Comparison of ENCODE assay signal across 25 mouse cellular contexts in the genomic region with DNA sequence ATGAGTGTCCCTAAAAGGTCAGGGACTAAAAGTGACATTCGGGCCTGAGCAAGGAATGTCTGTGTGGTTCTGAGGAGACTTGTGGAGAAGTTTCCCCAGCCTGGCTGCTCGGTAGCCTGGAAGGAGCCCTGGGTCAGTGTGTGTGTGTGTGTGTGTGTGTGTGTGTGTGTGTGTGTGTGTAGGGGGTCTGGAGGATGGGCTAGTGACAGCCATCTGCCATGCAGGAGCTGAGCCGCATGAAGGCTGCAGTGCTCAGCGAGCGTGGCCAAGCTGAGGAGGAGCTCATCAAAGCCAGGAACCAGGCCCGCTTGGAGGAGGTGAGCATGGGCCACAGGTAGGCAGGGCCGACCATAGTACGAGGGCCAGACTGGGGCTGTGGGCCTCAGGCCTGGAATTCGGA. TPM values are rescaled to one million over a fixed set of nuclear protein-coding genes. Genes with fewer than 3 reads are reported as not detected.
DNase-seq lines count a peak whose midpoint lies in the region; ATAC-seq lines count a peak whose summit lies in the region.
"Had no signal": no experiment of that assay in that cellular context is flagged by ENCODE, and none has a peak within 500 bp of the region (broad histone marks: within the 10 kb centered on the region; RNA-seq: fewer than 3 reads in every experiment).

No protein-coding gene starts in this region.

- no peak overlapping the region for H3K4me2 ChIP-seq in limb, embryonic 13.5 days (replicated peaks)
- H3K4me2 ChIP-seq: embryonic facial prominence, embryonic 12.5 days; forebrain, embryonic 12.5 days; forebrain, embryonic 15.5 days; heart, embryonic 13.5 days; hindbrain, embryonic 13.5 days; intestine, embryonic 15.5 days had no signal

- ATAC-seq in frontal cortex, adult (ENCODE audit: low TSS enrichment), result no peak
- no peak for ATAC-seq in limb, embryonic 13.5 days (ENCODE audit: low FRiP score, low read depth)
- ATAC-seq: activated CD4-positive, CD25-positive, alpha-beta regulatory T cell, adult 4 months; forebrain, embryonic 15.5 days; hindbrain, embryonic 16.5 days; intestine, embryonic 15.5 days had no signal

- H3K4me3 ChIP-seq in limb, embryonic 13.5 days, result no peak overlapping the region
- no peak overlapping the region for H3K4me3 ChIP-seq in limb, embryonic 10.5 days
- 0 out of 2 replicates have a peak overlapping the region, but pooled peaks have one; percentile 3 for H3K4me3 ChIP-seq in embryonic facial prominence, embryonic 10.5 days
- H3K4me3 ChIP-seq: embryonic facial prominence, embryonic 12.5 days; forebrain, embryonic 12.5 days; forebrain, embryonic 15.5 days; heart, adult 2 months; heart, embryonic 13.5 days; hindbrain, embryonic 13.5 days; intestine, embryonic 15.5 days had no signal

- H3K27ac ChIP-seq in limb, embryonic 13.5 days, result no peak overlapping the region
- no peak overlapping the region for H3K27ac ChIP-seq in limb, embryonic 10.5 days
- H3K27ac ChIP-seq in embryonic facial prominence, embryonic 10.5 days (replicated peaks), result no peak overlapping the region
- H3K27ac ChIP-seq: embryonic facial prominence, embryonic 12.5 days; forebrain, embryonic 12.5 days; forebrain, embryonic 15.5 days; heart, adult 2 months; heart, embryonic 10.5 days; heart, embryonic 13.5 days; hindbrain, embryonic 13.5 days; intestine, embryonic 15.5 days had no signal

- peaks cover 27% of the 10 kb centered on the region for H3K4me1 ChIP-seq in limb, embryonic 13.5 days
- H3K4me1 ChIP-seq in limb, embryonic 10.5 days, result peaks cover 45% of the 10 kb centered on the region
- peaks cover 39% of the 10 kb centered on the region for H3K4me1 ChIP-seq in embryonic facial prominence, embryonic 10.5 days

- peaks cover 7% of the 10 kb centered on the region for H3K27me3 ChIP-seq in limb, embryonic 13.5 days
- peaks cover 36% of the 10 kb centered on the region for H3K27me3 ChIP-seq in limb, embryonic 10.5 days (ENCODE audit: low read depth, poor library complexity, severe bottlenecking)
- H3K27me3 ChIP-seq in embryonic facial prominence, embryonic 10.5 days (replicated peaks; ENCODE audit: low read depth, poor library complexity, severe bottlenecking), result peaks cover 36% of the 10 kb centered on the region
- H3K27me3 ChIP-seq: forebrain, embryonic 15.5 days; intestine, embryonic 15.5 days had no signal

- 90% methylated on average over 9 of the region's 9 CpGs for WGBS in limb, embryonic 13.5 days
- 92% methylated on average over 9 of the region's 9 CpGs for WGBS in limb, embryonic 10.5 days
- WGBS in embryonic facial prominence, embryonic 10.5 days, result 95% methylated on average over 9 of the region's 9 CpGs

- 0 out of 2 replicates have a peak overlapping the region, but pooled peaks have one; percentile 35 for H3K9ac ChIP-seq in limb, embryonic 13.5 days
- H3K9ac ChIP-seq: embryonic facial prominence, embryonic 12.5 days; forebrain, embryonic 12.5 days; forebrain, embryonic 15.5 days; heart, embryonic 13.5 days; hindbrain, embryonic 13.5 days; intestine, embryonic 15.5 days had no signal

- DNase-seq in cerebellum, adult 9-11 months, result peak; percentile 24
- DNase-seq in cerebellum, adult 18-20 months, result no peak
- DNase-seq in frontal cortex, postnatal 10 days (ENCODE audit: low spot score in 2 of 2), result peak; percentile 5 to 8
- DNase-seq in limb, embryonic 10.5 days (ENCODE audit: low spot score), result no peak
- no peak for DNase-seq in embryonic facial prominence, embryonic 10.5 days (ENCODE audit: low spot score)
- DNase-seq in urinary bladder, postnatal 36 days (ENCODE audit: low spot score in 2 of 2), result no peak
- DNase-seq: adrenal gland, adult 8-10 months; adrenal gland, postnatal 25 days; gastrocnemius, postnatal 10 days; gastrocnemius, postnatal 36 days; heart, adult 2 months; heart, postnatal 14 days; heart, postnatal 4 days; kidney, adult 11 months had no signal

- no peaks in the 10 kb centered on the region for H3K9me3 ChIP-seq in limb, embryonic 13.5 days
- H3K9me3 ChIP-seq in limb, embryonic 10.5 days (replicated peaks), result no peaks in the 10 kb centered on the region
- H3K9me3 ChIP-seq in embryonic facial prominence, embryonic 10.5 days, result no peaks in the 10 kb centered on the region
- H3K9me3 ChIP-seq: embryonic facial prominence, embryonic 12.5 days; forebrain, embryonic 12.5 days; forebrain, embryonic 15.5 days; heart, embryonic 10.5 days; heart, embryonic 13.5 days; hindbrain, embryonic 13.5 days; intestine, embryonic 15.5 days had no signal

- H3K36me3 ChIP-seq in limb, embryonic 13.5 days, result peaks cover 52% of the 10 kb centered on the region
- peaks cover 57% of the 10 kb centered on the region for H3K36me3 ChIP-seq in limb, embryonic 10.5 days
- H3K36me3 ChIP-seq in embryonic facial prominence, embryonic 10.5 days (replicated peaks), result peaks cover 51% of the 10 kb centered on the region

RNA-seq across cellular contexts. Expression of a gene that starts 2.0 kb away (rescaled TPM):
- polyA plus RNA-seq in limb, embryonic 13.5 days (2015; fragmentation: Nextera tagmentation; extraction: Ambion mirVana), result 66.2 and 70.5 TPM in 2 replicates
- 25.4 and 28.8 TPM in 2 replicates for polyA plus RNA-seq in limb, embryonic 10.5 days (2016; fragmentation: Nextera tagmentation; extraction: Ambion mirVana)
- 27.2 and 31.2 TPM in 2 replicates for polyA plus RNA-seq in embryonic facial prominence, embryonic 10.5 days (2016; fragmentation: Nextera tagmentation; extraction: Ambion mirVana)
- polyA plus RNA-seq: activated CD4-positive, CD25-positive, alpha-beta regulatory T cell, adult 4 months had no signal

RNA-seq across cellular contexts. Expression of a gene that starts 5.5 kb away (rescaled TPM):
- polyA plus RNA-seq in limb, embryonic 13.5 days (2015; fragmentation: Nextera tagmentation; extraction: Ambion mirVana), result 66.2 and 75.4 TPM in 2 replicates
- polyA plus RNA-seq in limb, embryonic 10.5 days (2016; fragmentation: Nextera tagmentation; extraction: Ambion mirVana), result 52.8 and 60.8 TPM in 2 replicates
- 56.8 and 58.9 TPM in 2 replicates for polyA plus RNA-seq in embryonic facial prominence, embryonic 10.5 days (2016; fragmentation: Nextera tagmentation; extraction: Ambion mirVana)

RNA-seq across cellular contexts. Expression of a gene that starts 5.7 kb away (rescaled TPM):
- polyA plus RNA-seq in limb, embryonic 13.5 days (2015; fragmentation: Nextera tagmentation; extraction: Ambion mirVana), result 139 and 145 TPM in 2 replicates
- polyA plus RNA-seq in limb, embryonic 10.5 days (2016; fragmentation: Nextera tagmentation; extraction: Ambion mirVana), result 122 and 123 TPM in 2 replicates
- 119 and 124 TPM in 2 replicates for polyA plus RNA-seq in embryonic facial prominence, embryonic 10.5 days (2016; fragmentation: Nextera tagmentation; extraction: Ambion mirVana)

RNA-seq across cellular contexts. Expression of a gene that starts 7.8 kb away (rescaled TPM):
- polyA plus RNA-seq in limb, embryonic 13.5 days (2015; fragmentation: Nextera tagmentation; extraction: Ambion mirVana), result 15.6 and 16.2 TPM in 2 replicates
- 14.0 and 15.9 TPM in 2 replicates for polyA plus RNA-seq in limb, embryonic 10.5 days (2016; fragmentation: Nextera tagmentation; extraction: Ambion mirVana)
- 12.8 and 16.0 TPM in 2 replicates for polyA plus RNA-seq in embryonic facial prominence, embryonic 10.5 days (2016; fragmentation: Nextera tagmentation; extraction: Ambion mirVana)

RNA-seq across cellular contexts. Expression of a gene that starts 12.7 kb away (rescaled TPM):
- polyA plus RNA-seq in limb, embryonic 13.5 days (2015; fragmentation: Nextera tagmentation; extraction: Ambion mirVana), result 7.7 and 10.1 TPM in 2 replicates
- 15.2 and 16.3 TPM in 2 replicates for polyA plus RNA-seq in limb, embryonic 10.5 days (2016; fragmentation: Nextera tagmentation; extraction: Ambion mirVana)
- polyA plus RNA-seq in embryonic facial prominence, embryonic 10.5 days (2016; fragmentation: Nextera tagmentation; extraction: Ambion mirVana), result 2.6 and 2.9 TPM in 2 replicates
- polyA plus RNA-seq: activated CD4-positive, CD25-positive, alpha-beta regulatory T cell, adult 4 months had no signal

Comparison
In these comparisons a context has a peak if more than half of its experiments do, and no peak if none do; other contexts are left out.
1. DNase-seq: peak in cerebellum, adult 9-11 months (single experiment) and frontal cortex, postnatal 10 days (2 of 2); none in cerebellum, adult 18-20 months (0 of 2), limb, embryonic 10.5 days (single experiment), embryonic facial prominence, embryonic 10.5 days (single experiment) and urinary bladder, postnatal 36 days (0 of 2).